Mouse (Mus musculus) left cerebral cortex, postnatal 36 days (tissue): ENCODE measurements around the gene Spata2l. TPM values are rescaled to one million over a fixed set of nuclear protein-coding genes. Genes with fewer than 3 reads are reported as not detected.
"Not testable (repeated sequence)": the region's sequence is repeated elsewhere in the genome, so short reads cannot be mapped to it uniquely, and the experiment has no call there.

Experiments used
- DNase-seq, 2 experiments: peaks; one replicate each; pipeline ENCODE4 v3.0.0; 2021 to 2022; ENCODE audit warnings: low spot score in 2 of 2, mixed read lengths in 1 of 2
- intact Hi-C: fragments of 180-260 bp; cut with DNase I; formaldehyde crosslinking; loops from one replicate; pipeline ENCODE4 v1.15.1; 2025
- total RNA-seq, 2 experiments: library from RNA; stranded (reverse); gene quantifications; 2 replicates each; pipeline ENCODE4 v1.2.3; 2021

The Spata2l gene
- total RNA-seq, 2 experiments from 2014 or later: 86.7 to 88.8 TPM

DNA sequence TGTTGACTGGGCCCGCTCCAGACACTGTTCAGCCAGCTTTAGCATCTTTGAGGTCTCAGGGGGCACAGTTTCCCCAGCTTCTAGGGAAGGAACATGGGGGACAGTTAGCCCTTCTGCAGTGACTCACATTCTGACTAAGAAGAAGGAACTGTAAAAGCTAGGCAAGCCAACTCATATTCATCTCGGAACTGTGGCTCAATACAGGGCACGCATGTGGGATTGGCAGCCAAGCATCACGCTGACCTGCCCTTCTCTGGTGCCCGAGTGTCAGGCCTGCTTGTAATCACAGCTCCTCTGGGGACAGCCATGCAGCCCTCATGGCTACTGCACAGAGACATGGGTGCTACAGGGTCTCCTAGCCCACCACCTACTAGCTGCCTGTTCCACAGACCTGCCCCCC, 14.9 kb upstream of the Spata2l start:
- DNase-seq: no peak
- intact Hi-C loops: no loop called here

DNA sequence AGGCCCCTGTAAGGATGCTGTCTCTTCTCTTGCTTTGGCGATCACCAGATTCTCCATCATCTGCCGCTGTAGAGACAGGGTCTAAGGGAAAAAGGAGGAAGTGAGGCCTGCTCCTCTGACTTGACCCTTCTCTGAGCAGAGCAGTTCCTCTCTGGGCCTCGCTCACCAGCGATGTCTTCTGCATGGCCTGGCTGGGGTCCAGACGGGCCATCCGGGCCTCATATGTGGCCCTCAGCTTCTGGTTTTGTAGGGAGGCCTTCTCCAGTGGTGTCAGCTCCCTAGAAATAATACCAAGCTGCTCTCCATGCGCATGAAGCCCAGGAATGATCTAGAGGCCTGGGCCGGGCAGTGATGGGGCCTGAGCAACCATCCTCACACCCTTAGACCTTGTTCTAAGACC, 12.6 kb upstream of the Spata2l start:
- no peak for DNase-seq
- intact Hi-C loops: no loop called here

DNA sequence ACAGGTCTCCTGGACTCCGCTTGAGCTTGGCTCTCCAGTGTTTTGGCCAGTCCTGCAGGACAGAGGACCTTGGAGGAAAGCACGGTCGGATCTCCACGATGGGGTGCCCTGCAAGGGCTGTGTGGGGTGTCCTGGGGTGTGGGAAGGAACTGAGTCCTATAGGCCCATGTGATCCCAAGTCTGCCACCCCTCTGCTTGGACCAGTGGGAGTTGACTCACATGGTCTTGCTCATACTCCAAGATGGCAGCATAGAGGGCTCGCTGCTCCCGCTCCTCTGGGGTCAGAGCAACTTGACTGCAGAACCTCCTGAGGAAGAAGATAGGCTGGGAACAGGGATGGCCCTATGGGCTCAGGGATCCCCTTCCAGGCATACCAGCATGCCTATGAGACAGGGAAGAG, 11.7 kb upstream of the Spata2l start:
- intact Hi-C loops: no loop called here
- no peak for DNase-seq

DNA sequence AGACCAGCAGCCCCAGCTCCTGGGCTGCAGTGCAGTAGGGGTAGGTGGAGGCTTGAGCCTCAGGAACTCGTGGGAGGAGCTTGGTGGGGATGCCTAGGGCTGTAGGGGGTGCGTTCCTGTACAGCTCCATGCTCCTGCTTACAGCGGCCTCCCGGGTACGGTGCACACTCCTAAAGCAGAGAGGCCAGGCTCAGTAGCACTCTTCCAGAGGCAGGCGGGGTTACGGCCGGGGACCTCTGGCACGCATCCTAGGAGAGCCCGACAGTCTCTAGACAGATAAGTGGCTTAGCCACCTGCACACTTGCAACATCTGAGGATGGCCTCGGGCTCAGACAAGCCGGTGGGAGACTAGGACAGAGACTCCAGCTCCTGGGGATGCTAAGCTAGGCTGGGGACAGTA, 9.5 kb upstream of the Spata2l start:
- intact Hi-C loops: no loop called here

DNA sequence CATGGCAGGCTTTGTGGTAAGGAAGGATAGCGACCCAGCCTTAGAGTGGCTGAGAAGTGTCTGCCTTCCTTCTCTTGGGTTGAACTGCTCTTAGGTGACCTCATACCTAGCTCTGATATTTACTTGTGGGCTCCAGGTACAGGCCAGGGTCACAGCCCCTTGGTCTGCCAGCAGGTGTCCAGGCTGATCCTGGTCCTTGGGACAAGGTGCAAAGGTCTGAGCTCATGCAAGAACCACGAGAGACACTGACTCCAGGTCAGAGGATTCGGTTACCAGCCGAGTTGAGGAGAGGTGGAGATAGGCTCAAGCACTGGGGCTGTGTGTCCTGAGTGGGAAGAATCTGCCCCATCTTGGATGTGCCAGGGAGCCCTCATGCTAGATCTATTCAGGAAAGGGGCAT, 8.3 kb upstream of the Spata2l start:
- no peak for DNase-seq
- intact Hi-C loops: no loop called here

More for the DNA sequence above, 9.5 kb upstream of the Spata2l start:
- DNase-seq: no peak

DNA sequence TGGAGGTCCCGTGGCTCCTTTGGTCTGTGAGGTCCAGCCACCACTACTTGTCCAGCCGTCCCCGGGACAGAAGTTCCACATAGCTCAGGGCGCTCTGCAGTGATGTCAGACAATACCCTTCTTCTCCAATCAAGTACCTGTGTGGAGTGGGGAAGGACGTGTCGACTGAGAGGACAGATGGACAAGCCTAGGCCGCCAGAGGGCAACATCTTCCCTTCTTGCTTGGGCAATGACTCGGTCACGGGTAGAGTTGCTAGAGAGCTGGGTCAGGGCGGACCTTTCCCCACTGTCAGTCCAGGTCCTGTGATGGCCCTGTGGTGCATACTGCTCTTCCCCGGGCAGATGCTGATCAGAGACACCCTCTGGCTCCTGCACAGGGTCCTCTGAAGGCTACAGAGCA, 7.0 kb upstream of the Spata2l start:
- intact Hi-C loops: no loop called here
- no peak for DNase-seq

DNA sequence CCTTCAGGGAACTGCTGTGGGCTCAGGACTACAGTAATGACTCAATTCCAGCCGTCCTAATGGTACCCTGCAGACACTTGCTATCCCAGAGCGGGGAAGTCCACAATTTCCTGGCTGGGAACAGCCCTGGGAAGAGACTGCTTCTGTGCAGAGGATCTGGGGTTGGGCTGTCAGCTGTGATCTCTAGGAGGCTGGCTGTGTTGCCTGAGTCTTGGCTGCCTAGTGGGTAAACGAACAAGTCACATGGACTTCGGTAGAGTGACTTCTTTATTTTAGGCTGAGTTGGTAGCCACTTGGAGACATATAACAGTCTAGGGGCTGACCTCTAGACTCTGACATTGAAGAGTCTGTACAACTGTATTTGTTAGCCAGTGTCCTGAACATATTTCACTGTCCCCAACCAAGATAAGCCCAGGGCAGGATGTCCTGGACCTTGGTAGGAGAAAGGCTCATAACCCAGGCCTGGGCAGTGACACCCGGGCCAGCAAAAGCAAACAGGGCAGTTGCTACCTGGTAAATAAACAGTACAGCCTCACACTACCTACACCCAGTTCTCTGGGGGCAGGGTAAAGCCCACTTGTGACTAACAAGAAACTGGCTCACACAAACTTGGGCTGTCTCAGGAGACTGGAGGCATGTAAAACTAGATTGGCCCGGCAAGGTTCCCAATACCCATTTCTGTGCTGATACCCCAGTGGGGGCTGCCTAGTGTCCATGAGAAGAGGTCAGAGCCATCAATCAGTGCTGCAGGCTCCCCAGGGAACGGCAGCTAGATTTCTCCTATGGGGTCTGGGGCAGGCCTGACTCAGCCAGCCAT, 6.3 kb upstream of the Spata2l start:
- no peak for DNase-seq
- intact Hi-C loops: no loop called here

DNA sequence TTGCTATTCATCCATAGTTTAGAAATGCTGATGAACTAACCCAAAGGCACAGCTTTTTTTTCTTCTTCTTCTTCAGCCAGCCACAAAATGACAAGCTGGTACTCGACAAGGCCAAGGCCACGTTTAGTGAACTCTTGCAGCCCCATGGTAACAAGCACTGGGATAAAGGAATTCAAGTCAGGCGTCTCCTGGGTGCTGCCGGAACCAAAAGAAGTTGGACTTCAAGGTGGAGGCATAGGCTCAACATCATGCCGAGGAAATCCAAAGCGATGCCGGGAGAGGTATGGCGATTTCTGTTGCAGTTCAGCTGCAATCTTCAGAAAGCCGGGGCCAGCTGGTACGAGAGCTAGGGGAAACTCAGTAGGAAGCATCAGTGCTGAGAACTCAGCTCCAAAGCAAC, 3.4 kb upstream of the Spata2l start:
- intact Hi-C loops: no loop called here
- no peak for DNase-seq

DNA sequence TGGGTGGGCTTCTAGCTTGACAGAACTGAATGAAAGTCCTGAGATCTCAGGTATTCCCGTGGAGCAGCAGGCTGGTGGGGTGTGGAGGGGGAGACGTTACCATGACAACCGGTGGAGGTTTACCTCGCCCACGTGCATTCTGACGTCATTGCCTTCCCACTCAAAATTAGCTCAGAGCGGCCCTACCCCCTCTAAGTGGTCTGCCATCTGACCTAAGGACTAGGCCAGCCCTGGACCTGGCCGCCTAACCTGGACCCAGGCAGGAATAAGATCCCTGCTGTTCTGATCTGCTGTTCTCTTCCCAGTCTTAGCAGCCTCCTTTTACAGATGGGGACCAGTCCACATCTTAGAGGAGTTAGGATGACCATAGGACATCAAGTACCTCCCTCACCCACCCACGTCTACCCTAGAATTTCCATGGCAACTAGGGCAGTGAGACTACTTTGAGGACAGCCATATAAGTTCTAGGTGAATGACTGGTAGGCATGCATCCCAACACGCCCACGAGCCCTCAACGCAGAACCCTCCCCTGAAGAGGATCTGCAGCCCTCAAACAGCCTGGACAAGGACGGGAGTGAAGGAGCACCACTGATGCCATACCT, 1.0 kb downstream of the Spata2l start:
- intact Hi-C loops: no loop called here
- DNase-seq: peak; percentile 85 to 86

DNA sequence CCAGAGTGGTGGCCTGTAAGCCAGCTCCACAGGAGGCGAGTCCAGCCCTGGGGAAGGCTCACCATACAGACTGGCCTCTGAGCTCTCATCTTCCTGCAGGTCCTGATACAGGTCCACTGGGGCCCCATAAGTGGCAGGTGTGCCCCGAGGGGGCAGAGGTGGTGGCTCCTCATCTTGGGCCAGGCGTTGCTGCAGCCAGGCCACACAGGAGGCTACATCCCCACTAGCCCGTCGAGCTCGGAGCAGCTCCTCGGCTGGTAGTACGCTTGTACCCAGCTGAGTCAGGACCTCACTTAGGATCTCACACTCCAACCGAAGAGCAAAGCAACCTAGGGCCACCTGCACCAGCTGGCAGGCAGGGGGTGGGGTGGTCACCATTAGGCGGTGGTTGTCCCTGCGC, 2.3 kb downstream of the Spata2l start:
- peak; percentile 30 to 35 for DNase-seq
- intact Hi-C loops: no loop called here

DNA sequence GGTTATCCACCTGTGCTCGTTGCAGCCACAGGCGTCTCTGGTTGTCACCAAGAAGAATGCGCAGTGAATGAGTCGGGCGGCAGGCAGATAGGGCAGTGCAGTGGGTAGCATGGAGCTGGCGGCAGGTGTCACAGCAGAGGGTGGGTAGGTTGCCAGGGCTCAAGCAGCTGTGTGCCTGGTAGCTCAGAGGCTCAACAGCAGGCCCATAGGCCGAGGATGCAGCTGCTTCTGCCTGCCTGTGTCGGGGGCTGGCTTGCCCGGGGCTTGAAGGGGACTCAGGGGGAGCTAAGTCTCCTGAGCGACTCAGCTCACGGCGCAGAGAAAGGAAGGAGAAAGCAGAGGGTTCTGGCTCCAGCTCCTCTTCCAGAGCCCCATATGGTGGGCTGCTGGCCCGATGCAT, 2.7 kb downstream of the Spata2l start:
- intact Hi-C loops: no loop called here
- DNase-seq: peak; percentile 39 to 48

DNA sequence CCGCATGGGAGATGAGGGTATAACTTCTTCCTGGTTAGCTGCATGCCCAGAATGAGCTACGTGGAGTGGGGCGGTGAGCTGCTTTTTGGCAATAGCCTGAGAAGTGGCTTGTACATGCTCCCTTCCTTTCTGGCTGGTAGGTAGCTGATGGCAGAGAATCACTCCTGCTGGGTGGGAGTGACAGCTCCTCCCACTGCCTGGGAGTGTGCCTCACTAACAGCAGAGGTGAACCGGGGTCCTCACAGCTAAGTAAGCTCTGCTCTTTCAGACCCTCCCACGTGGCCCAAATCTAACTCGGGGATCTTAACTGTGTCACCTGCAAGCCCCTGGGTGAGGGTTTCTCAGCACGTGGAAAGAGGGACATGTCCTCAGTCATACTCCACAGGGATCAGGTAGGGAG, 3.5 kb downstream of the Spata2l start:
- peak; percentile 40 to 62 for DNase-seq
- intact Hi-C loops: no loop called here

DNA sequence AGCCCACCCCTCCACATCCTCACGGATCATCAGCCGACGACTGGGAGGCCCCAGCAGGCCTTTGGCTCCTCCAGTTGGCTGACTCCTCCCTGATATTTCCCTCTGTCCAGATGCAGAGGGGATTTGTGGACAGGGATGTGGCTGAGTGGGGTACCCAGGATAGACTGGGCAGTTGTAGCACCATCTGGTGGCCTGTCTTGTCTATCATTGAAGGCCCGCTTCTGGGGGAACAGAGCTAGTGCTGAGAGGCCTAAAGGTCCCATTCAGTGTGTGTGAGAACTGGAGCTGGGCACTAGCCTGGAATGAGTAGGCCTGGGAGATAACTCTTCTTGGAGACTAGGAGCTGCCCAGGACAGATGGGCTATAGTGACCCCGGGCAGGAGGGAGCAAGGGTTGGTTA, 4.3 kb downstream of the Spata2l start:
- DNase-seq: peak; percentile 35 to 37
- intact Hi-C loops: no loop called here

DNA sequence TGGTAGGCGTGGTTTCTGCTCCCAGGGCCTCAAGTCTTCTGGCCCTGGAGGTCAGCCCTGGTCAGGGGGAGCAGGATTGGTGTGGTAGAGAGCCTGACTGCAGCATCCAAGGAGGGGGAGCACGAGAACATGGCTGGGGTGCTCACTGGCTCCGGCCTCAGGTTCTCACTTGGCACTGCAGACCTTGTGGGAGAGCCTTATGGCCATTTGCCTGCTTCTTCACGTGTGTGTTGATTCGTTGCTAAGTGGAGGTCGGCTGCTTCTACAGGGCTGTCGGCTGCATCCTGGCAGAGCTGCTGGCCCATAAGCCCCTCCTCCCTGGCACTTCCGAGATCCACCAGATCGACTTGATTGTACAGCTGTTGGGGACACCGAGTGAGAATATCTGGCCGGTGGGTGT, 5.7 kb downstream of the Spata2l start:
- intact Hi-C loops, DNase-seq: not testable (repeated sequence)

DNA sequence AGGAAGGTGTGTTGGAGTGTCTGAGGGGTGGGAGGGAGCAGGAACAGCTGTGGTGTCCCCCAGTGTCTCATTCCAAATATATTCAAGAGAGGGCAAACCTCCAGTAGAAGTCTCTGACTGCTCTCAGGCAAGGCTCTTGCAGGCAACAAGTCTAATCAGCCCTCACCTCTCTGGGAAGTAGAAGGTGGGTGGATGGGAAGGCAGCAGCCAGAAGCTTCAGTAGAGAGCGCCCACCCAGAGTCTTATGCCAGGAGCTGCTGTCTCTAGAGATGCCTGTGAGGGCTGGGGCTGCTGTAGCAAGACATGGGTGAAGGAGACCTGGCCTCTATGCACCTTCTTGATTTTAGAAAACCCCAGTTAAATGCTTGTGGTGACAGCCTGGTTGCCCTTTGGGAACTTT, 7.6 kb downstream of the Spata2l start:
- intact Hi-C loops: no loop called here
- DNase-seq: peak in 1 of 2 experiments; percentile 35

DNA sequence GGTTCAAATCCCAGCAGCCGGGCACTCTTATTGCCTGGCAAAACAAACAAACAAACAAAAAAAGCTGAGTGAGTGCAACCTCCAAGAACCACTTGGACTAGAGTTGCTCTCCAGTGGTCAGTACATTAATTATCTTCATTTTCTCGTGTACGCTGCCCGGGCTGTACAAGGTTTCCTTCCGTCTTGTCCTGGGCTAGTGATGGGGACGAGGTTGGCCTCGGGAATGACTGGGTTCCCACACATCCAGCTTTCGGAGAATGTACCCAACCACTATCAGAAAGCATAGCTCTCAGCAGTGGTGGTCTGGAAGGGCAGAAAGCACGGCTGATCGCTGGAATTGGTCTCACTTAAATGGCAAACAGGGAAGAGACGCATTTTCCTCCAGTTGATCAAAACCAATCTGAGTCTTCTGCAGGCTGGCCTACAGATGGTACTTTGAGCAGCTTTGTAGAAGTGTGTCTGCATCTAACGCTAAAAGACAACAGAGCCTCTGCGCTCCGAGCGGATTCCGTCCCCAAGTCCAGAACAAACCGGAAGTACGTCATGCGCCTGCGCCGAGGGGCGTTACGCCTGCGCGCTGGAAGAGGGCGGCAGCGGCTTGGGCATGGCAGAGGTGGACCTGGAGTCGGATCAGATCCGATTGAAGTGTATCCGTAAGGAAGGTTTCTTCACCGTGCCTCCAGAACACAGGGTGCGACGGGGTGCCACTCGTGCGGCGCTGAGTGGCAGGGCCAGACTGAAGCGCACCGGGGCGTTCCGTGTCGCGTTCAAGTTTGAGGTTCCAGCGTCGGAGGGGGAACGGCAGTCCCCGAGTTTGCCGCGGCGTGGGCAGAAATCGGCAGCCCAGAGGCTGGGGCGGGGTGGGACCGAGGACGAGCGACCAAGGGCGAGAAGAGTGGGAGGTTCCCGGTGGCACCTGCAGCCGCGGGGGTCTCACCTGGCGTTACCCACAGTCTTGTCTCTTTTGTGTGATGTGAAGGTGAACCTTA, 11.5 kb downstream of the Spata2l start, which contains the start of gene Cdk10:
Gene Cdk10, plus strand, starts transcription at position 565 of the 989 bp plus-strand sequence.
- DNase-seq: peak; percentile 94 to 96
- intact Hi-C loops: no loop called here

DNA sequence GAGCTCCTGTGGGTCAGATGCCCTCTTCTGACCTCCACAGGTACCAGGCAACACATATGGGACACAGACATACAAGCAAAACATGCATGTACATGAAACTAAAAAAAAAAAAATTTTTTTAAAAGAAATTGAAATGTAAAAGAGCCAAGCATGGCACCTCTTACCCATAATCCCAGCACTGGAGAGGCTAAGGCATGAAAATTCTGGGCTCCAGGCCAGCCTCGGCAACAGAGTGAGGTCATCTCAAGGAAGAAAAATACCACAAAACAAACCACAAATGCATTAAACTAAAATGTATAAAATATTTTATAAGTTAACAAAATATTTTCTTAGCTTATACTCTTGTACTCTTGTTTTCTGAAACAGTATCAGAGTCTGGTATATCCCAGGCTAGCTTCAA, 15.1 kb downstream of the Spata2l start:
- no peak for DNase-seq
- intact Hi-C loops: no loop called here

DNA sequence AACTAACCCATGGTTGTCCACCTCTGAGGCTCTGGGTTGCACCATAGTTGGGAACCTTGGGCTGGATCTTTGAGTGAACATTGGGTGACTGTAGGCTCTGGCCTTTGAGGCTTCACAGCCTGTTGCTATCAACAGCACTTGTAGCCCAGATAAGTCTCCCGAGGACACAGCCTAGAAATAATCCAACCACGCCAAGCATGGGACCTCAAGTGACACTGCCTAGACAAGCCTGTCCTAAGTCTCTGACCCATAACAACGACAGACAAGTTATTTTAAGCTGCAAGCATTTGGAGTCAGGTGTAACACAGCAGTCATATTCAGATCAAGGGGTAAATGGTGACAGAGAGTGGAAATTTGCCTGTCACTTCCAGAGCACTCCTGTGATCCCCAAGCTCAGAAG, 20.6 kb downstream of the Spata2l start:
- intact Hi-C loops: loop anchor here (10.0 kb wide), 1 partner anchor 321 kb away; no protein-coding TSS in a partner anchor
- no peak for DNase-seq

DNA sequence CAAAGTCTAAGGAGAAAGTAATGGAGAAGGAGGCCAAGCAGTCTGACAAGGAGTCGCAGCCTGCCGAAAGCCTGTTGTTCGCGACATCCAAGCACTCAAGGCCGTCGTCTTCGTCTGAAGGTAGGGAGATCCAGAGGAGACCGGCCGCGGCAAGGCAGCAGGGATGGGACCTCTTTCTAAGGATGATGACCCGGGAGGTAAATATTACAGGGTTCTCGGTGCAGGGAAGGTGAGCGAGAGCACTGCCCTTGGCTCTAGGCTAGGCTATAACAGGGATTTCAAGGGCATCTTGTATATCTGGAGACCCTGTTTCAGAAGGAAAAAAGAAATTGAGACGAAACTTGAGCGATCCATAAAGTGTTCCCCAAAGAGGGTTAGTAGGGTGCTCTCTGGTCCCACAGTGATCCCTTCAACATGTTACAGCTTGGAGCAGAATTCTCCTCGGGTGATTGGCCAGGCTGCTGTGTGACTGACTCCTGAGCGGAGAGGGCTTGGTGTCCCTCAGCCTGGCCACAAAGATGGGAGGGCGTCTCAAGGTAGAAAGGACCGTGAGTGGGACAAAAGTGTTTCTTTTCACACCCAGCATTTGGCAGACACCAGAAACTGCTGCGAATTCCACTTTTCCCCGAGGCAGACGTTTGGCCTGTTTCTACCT, 22.8 kb downstream of the Spata2l start:
- DNase-seq: no peak
- intact Hi-C loops: loop anchor here (10.0 kb wide), 1 partner anchor 318 kb away; no protein-coding TSS in a partner anchor
